Mouse (Mus musculus): ENCODE measurements at regions not wholly inside any gene's neighbourhood (a gene's known extent, or its start where the extent isn't known, plus 50 kb on each side); places are given as distances from the start of the nearest gene placed in this dataset.
A peak's percentile ranks its signal among the peaks of the same experiment; 100 is the strongest.

- no peak for DNase-seq
These were observed 56.9 kb downstream of the Dmrt2 start for GRCm38 (mm10) chr19:25729103-25729502.

- DNase-seq = no peak
These were observed 57.4 kb downstream of the Dmrt2 start for GRCm38 (mm10) chr19:25729633-25730032.

- DNase-seq = no peak
These were observed 106.2 kb downstream of the Dmrt2 start for GRCm38 (mm10) chr19:25778455-25778854.

GRCm38 (mm10) chr19:25779356-25779755, 107.1 kb downstream of the Dmrt2 start:
- no peak for DNase-seq

- no peak for DNase-seq
These were observed 109.1 kb downstream of the Dmrt2 start for GRCm38 (mm10) chr19:25781314-25781713.

GRCm38 (mm10) chr19:25802692-25803091, 130.5 kb downstream of the Dmrt2 start:
- DNase-seq = no peak

GRCm38 (mm10) chr19:25805351-25805750, 133.1 kb downstream of the Dmrt2 start:
- DNase-seq = peak; percentile 16

GRCm38 (mm10) chr19:25813651-25814050, 141.4 kb downstream of the Dmrt2 start:
- no peak for DNase-seq

- DNase-seq = no peak
These were observed 172.9 kb downstream of the Dmrt2 start for GRCm38 (mm10) chr19:25845158-25845557.

GRCm38 (mm10) chr19:25856344-25856743, 184.1 kb downstream of the Dmrt2 start:
- DNase-seq = no peak

- no peak for DNase-seq
These were observed 191.1 kb downstream of the Dmrt2 start for GRCm38 (mm10) chr19:25863312-25863711.

GRCm38 (mm10) chr19:25906721-25907120, 234.5 kb downstream of the Dmrt2 start:
- no peak for DNase-seq

GRCm38 (mm10) chr19:25922052-25922451, 249.8 kb downstream of the Dmrt2 start:
- DNase-seq = peak; percentile 21

GRCm38 (mm10) chr19:25922806-25923205, 250.6 kb downstream of the Dmrt2 start:
- no peak for DNase-seq

- DNase-seq = no peak
These were observed 251.6 kb downstream of the Dmrt2 start for GRCm38 (mm10) chr19:25923727-25924384.

GRCm38 (mm10) chr19:25924385-25924769, 252.2 kb downstream of the Dmrt2 start:
- DNase-seq = peak; percentile 9

- DNase-seq = no peak
These were observed 255.0 kb downstream of the Dmrt2 start for GRCm38 (mm10) chr19:25927220-25927619.

- DNase-seq = no peak
These were observed 265.1 kb downstream of the Dmrt2 start for GRCm38 (mm10) chr19:25937343-25937742.

GRCm38 (mm10) chr19:25971210-25971609, 299.0 kb downstream of the Dmrt2 start:
- no peak for DNase-seq

- DNase-seq = no peak
These were observed 303.0 kb downstream of the Dmrt2 start for GRCm38 (mm10) chr19:25975202-25975601.

- no peak for DNase-seq
These were observed 308.1 kb downstream of the Dmrt2 start for GRCm38 (mm10) chr19:25980308-25980707.

- peak; percentile 54 for DNase-seq
These were observed 342.5 kb downstream of the Dmrt2 start for GRCm38 (mm10) chr19:26014620-26015180.

GRCm38 (mm10) chr19:26021141-26021540, 348.9 kb downstream of the Dmrt2 start:
- peak; percentile 6 for DNase-seq

- DNase-seq = no peak
These were observed 353.9 kb downstream of the Dmrt2 start for GRCm38 (mm10) chr19:26026103-26026502.

Data from gastrocnemius, postnatal 10 days (tissue).